Mouse (Mus musculus) layer of hippocampus, postnatal 10 days (tissue): ENCODE measurements around the gene Samd10. TPM values are rescaled to one million over a fixed set of nuclear protein-coding genes. Genes with fewer than 3 reads are reported as not detected.

Experiments
- DNase-seq, 2 experiments: peaks; one replicate each; pipeline ENCODE4 v3.0.0; 2021; ENCODE audit warnings: low spot score in 2 of 2
- long read RNA-seq: library from polyadenylated mRNA; stranded (forward); transcript quantifications from one replicate; pipeline ENCODE4 v2.0.0, GENCODE M21; 2023
- total RNA-seq, 2 experiments: library from RNA; stranded (reverse); gene quantifications; 2 replicates each; pipeline ENCODE4 v1.2.3; 2021

Samd10 gene
- 10 to 100 TPM; 20.9 to 21.7 TPM for total RNA-seq
- long read RNA-seq, transcript Samd10-201 (5 exons, 2,164 nt) = minor isoform, 8 of 31 reads
- long read RNA-seq, transcript Samd10-203 (5 exons, 2,131 nt) = major isoform, 11 of 31 reads
- long read RNA-seq, partial matches to known transcripts = 5 of 31 reads
- long read RNA-seq, other reads (novel, unspliced or antisense) = 7 of 31 reads

DNA sequence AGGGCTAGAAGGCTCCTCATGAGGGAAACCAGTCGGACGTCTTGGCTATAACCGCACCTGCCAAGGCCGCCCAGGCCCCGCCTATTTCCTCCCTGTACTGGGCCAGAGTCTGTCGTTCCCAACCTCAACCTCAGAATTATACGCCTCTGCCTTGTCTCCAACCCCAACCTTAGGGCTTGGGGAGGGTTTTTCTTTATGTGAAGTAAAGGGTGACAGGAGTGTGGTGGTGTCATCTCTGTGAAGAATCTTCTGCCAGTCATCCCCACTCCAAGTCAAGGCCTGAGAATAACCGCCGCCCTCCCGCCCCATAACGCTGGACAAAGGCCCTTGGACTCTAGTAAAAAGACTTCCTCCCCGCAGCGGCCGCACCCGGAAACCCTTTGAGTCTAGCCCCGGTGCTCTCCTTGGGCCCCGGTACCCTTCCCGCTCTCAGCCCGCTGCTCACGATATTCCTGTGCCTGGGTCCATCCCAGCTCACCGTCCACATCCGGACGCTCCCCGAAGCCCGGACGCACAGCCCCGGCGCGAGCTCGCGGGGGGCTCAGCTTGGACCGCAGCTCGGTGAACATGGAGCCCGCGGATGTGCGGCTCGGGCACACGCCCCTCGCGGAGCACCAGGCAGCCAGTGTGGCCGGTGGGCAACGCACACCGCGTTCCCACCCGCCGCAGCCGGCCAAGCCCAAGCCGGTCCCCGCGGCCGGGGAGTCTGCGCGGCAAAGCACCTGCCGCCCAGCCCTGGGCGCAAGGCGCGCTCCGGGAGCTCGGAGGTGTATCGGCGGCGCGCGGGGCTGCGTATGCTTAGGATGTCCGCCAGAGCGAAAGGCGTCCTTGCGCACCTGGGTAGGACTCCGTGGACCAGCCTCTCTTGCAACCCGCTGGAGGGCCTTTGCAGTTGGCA is at the start of gene Samd10:
Gene Samd10, minus strand, starts transcription at position 759 of the 898 bp plus-strand sequence.
- DNase-seq = peak; percentile 49 to 70

GRCm38 (mm10) chr2:181646626-181647472 is 47.8 kb upstream of the Samd10 start:
- no peak for DNase-seq

DNA sequence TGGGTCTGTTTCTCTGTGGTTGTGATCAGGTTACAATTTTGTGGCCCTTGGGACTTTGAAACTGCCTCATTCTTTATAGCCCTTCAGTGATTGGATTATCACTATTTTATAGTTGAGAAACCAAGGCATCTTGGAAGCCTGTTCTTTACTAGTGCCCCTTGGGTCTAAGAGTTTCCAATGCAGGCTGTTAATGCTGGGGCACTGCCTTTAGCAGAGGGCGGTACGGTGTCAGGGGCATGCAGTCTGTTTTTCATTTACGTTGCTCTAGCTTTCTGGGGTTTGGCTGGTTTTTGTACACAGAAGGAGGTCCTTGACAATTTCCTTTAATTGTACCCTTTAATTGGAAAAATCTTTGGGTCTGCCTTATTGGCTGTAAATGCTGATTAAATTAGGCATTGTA is 46.7 kb upstream of the Samd10 start:
- DNase-seq = no peak

DNA sequence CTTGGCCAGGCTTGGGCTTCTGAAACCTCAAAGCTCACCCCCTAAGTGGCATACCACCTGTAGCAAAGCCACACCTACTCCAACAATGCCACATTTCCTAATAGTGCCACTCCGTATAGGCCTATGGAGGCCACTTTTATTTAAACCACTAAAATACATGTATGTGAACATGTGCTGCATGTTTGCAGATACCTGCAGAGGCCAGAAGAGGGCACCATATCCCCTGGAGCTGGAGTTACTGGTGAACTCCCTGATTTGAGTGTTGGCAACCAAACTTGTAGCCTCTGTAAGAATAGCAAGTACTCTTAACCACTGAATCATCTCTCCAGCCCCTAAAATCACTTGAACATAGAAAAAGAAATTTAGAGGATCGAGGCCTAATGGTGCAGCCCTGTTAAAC is 45.3 kb upstream of the Samd10 start:
- peak in 1 of 2 experiments; percentile 43 for DNase-seq

- DNase-seq = no peak
Observed at GRCm38 (mm10) chr2:181635865-181636264, 36.9 kb upstream of the Samd10 start.

- no peak for DNase-seq
Observed at GRCm38 (mm10) chr2:181632624-181633023, 33.6 kb upstream of the Samd10 start.

- DNase-seq = no peak
Observed at GRCm38 (mm10) chr2:181628471-181628870, 29.5 kb upstream of the Samd10 start.

- peak; percentile 34 to 41 for DNase-seq
Observed at GRCm38 (mm10) chr2:181623401-181623800, 24.4 kb upstream of the Samd10 start.

GRCm38 (mm10) chr2:181618761-181619495 is 19.9 kb upstream of the Samd10 start:
- DNase-seq = no peak

DNA sequence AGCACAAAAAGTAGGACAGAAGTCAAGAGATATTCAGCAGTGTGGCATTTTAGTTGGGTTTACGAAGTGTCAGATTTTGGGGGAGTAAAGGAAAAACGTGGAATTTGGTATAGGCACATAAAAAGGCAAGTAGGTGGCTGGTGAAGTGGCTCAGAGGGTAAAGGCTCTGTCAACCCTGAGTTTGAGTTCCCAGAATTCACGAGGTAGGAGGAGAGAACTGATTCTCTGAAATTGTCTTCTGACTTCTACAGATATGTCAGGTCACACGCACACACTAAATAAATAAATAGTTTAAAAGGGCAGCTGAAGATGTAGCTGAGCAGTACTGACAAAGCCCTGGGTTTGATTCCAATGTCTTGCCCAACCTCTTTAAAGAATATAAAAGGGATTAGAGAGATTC is 3.4 kb upstream of the Samd10 start:
- DNase-seq = no peak

- DNase-seq = no peak
Observed at GRCm38 (mm10) chr2:181601751-181602145, 2.7 kb upstream of the Samd10 start.

DNA sequence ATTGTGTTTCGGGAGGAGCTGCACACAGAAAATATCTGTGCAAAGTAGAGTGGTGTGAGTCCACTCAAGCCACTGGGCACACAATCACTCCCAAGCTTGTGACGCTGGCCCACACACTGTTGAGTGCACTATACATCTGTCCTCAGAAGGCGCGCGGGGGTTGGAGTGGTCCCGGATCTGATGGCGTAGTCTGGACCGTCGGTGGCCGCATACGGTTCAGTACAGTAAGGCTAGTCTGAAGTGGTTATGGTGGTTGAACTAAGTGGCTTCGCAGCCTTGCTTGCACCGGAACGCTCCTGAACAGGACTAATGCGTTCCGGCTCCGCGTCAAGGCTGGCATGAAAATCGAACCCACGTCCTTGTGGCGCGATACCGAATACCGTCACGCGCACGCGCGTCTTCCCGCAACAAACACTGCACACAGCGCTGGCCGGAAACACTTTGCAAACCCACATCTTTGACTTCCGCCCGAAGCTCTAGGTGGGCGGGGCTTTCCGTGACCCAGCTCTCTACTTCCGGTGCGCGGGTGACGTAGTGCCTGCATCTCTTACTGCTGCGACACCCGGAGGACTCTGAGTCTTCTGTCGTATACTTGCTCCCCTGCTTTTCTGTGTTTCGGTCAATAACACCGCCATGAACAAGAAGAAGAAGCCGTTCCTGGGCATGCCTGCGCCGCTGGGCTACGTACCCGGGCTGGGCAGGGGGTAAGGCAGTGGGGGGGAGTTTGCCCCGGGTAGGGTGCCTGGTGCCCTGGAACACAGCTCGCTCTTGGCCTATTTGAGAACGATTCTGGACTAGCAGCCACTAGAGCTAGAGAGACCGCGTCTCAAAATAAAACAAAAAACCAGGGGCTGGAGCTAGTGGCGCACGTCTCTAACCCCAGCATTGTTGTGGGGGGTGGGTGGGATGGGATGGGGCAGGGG is 2.1 kb upstream of the Samd10 start:
- peak; percentile 96 to 97 for DNase-seq

DNA sequence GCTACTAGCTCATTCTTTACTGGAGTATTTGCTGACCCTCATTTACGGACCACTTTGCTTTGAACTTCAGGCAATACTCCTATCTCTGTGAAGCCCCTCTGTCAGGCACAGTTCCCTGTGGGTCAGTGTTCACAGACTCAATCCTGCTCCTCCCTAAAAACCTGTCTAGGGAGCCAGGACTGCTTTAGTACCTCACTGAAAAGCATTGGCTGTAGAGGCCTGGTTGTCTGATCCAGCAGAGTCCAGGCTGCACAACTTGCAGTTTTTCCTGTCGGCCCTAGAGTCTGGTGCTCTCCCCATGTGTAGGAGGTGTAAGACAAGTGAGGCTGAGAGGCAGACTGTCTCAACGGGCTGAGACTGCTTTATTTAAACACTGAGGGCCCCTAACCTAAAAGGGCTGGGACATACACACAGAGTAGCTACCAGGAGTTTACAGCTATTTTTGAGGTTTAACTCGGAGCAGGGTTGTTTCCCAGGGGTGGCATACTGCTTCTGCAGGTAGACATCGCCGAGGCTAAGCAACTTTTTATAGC is 1.3 kb upstream of the Samd10 start:
- DNase-seq = no peak

GRCm38 (mm10) chr2:181597378-181598061 is 1.5 kb downstream of the Samd10 start:
- DNase-seq = peak in 1 of 2 experiments; percentile 14

DNA sequence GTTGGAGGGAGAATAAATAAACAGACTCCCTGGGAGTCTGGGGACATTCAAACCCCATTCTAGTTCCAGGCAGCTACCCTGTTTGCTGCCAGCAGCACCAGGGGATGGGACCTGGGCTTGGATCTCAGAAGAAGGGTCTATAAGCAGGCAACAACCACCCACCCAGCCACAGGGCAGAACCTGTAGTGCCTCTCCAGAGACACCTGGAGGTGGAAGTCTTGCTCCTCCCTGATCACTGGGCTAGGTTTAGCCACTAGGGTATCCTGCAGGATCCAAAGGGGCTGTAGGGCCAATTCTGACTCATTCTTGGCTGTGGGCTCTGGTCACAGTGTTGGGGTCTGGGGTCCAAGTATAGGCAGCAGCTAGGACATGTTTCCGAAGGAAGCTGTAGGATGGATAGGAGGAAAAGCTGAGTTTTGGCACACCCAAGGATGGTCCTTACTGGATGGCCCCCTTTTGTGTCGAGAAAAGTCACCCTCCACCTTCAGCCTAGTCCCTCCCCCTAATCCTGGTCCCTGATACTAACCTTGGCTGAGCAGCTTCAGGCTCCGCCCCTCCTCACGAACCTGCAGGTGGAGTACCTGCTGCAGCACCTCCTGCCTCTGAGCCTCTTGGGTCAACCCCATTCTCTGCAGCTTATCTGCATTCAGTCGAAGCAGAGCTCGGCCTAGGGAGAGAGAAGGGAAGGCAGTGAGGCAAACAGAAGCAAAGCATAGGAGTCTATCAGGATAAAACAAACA is 2.6 kb downstream of the Samd10 start:
- DNase-seq = no peak

GRCm38 (mm10) chr2:181594946-181595696 is 3.9 kb downstream of the Samd10 start:
- peak; percentile 46 to 58 for DNase-seq

- DNase-seq = no peak
Observed at GRCm38 (mm10) chr2:181593937-181594336, 5.1 kb downstream of the Samd10 start.

DNA sequence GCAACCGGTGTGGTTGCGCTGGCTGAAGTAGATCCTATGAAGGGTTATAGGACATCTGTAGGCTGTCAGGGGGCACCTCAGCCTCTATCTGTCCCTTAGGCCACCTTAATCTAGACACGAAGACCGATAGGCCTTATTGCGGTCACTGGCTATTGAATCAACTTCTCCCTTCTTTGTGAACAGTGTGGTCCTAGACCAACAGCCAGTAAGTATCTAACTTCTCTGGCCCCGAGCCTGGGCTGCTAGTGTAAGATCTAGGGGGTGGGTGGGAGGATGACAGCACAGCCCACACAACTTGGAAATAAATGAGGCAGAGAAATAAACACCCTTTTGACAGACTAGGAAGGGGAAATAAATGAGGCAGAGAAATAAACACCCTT is 6.0 kb downstream of the Samd10 start:
- DNase-seq = peak in 1 of 2 experiments; percentile 30
